Mouse (Mus musculus): Measurements from ENCODE around the gene Zmynd19. TPM values are rescaled to one million over a fixed set of nuclear protein-coding genes. Genes with fewer than 3 reads are reported as not detected.
A peak's percentile ranks its signal among the peaks of the same experiment; 100 is the strongest.

The Zmynd19 gene
- polyA plus RNA-seq, 1 experiment, result 6.3 TPM

GRCm38 (mm10) chr2:25000544-25001235 is 51.1 kb downstream of the Zmynd19 start:
- no peaks in the 10 kb centered on the region for H3K27me3 ChIP-seq (replicated peaks; ENCODE audit: control insufficient read depth, insufficient read depth, low read length)
- TF ChIP-seq POLR2A (IDR thresholded peaks at IDR 0.05; ENCODE audit: low read depth, low read length) (no peak), CTCF (conservative IDR thresholded peaks at IDR 0.05; ENCODE audit: insufficient read depth, insufficient read length, low read depth, low read length) (peak; percentile 74)
- no peak overlapping the region for H3K4me3 ChIP-seq (ENCODE audit: insufficient read depth, low read depth, low read length)
- 67% methylated on average over 3 of the region's 3 CpGs for WGBS
- H3K27ac ChIP-seq (ENCODE audit: insufficient read depth, low read depth, low read length), result no peak overlapping the region
- H3K4me1 ChIP-seq (ENCODE audit: control insufficient read depth, insufficient read depth, low read length), result no peaks in the 10 kb centered on the region
- H3K36me3 ChIP-seq (ENCODE audit: control insufficient read depth, insufficient read depth, low read length), result no peaks in the 10 kb centered on the region; the same call in 1 of the 2 replicates
- DNase-seq, result peak; percentile 52

- Histone ChIP-seq H3K4me1 (ENCODE audit: control insufficient read depth, insufficient read depth, low read length) (no peaks in the 10 kb centered on the region), H3K4me3 (ENCODE audit: insufficient read depth, low read depth, low read length) (no peak overlapping the region), H3K36me3 (ENCODE audit: control insufficient read depth, insufficient read depth, low read length) (no peaks in the 10 kb centered on the region; the same call in 1 of the 2 replicates), H3K27me3 (replicated peaks; ENCODE audit: control insufficient read depth, insufficient read depth, low read length) (no peaks in the 10 kb centered on the region), H3K27ac (ENCODE audit: insufficient read depth, low read depth, low read length) (no peak overlapping the region)
- whole genome bisulfite sequencing, result 87% methylated on average over 9 of the region's 9 CpGs
- no peak for DNase-seq
- no peak for TF ChIP-seq CTCF (conservative IDR thresholded peaks at IDR 0.05; ENCODE audit: insufficient read depth, insufficient read length, low read depth, low read length)
- TF ChIP-seq POLR2A (IDR thresholded peaks at IDR 0.05; ENCODE audit: low read depth, low read length), result no peak
Measured at GRCm38 (mm10) chr2:25003946-25004786, 54.6 kb downstream of the Zmynd19 start.

GRCm38 (mm10) chr2:25006767-25007166 is 57.2 kb downstream of the Zmynd19 start:
- H3K4me1 ChIP-seq (ENCODE audit: control insufficient read depth, insufficient read depth, low read length), result no peaks in the 10 kb centered on the region
- H3K4me3 ChIP-seq (ENCODE audit: insufficient read depth, low read depth, low read length), result no peak overlapping the region
- H3K27ac ChIP-seq (ENCODE audit: insufficient read depth, low read depth, low read length), result no peak overlapping the region
- no peak for DNase-seq
- no peak for TF ChIP-seq CTCF (conservative IDR thresholded peaks at IDR 0.05; ENCODE audit: insufficient read depth, insufficient read length, low read depth, low read length)
- no peak for TF ChIP-seq POLR2A (IDR thresholded peaks at IDR 0.05; ENCODE audit: low read depth, low read length)
- no peaks in the 10 kb centered on the region for H3K27me3 ChIP-seq (replicated peaks; ENCODE audit: control insufficient read depth, insufficient read depth, low read length)
- 98% methylated on average over 1 of the region's 1 CpGs for WGBS
- no peaks in the 10 kb centered on the region; the same call in 1 of the 2 replicates for H3K36me3 ChIP-seq (ENCODE audit: control insufficient read depth, insufficient read depth, low read length)

GRCm38 (mm10) chr2:25008250-25008649 is 58.7 kb downstream of the Zmynd19 start:
- Histone ChIP-seq H3K4me3 (ENCODE audit: insufficient read depth, low read depth, low read length) (no peak overlapping the region), H3K27me3 (replicated peaks; ENCODE audit: control insufficient read depth, insufficient read depth, low read length) (no peaks in the 10 kb centered on the region), H3K4me1 (ENCODE audit: control insufficient read depth, insufficient read depth, low read length) (no peaks in the 10 kb centered on the region), H3K36me3 (ENCODE audit: control insufficient read depth, insufficient read depth, low read length) (no peaks in the 10 kb centered on the region), H3K27ac (ENCODE audit: insufficient read depth, low read depth, low read length) (no peak overlapping the region)
- TF ChIP-seq CTCF (conservative IDR thresholded peaks at IDR 0.05; ENCODE audit: insufficient read depth, insufficient read length, low read depth, low read length), result no peak
- no peak for TF ChIP-seq POLR2A (IDR thresholded peaks at IDR 0.05; ENCODE audit: low read depth, low read length)
- DNase-seq, result no peak

Other genes with a start within 250 kb of the Zmynd19 start
- 0.03 and 1.2 TPM in 2 replicates for gene Cacna1b, start 186.6 kb upstream of the Zmynd19 start, polyA plus RNA-seq (2012; rRNA removed)
- gene Ehmt1, start 30.2 kb upstream of the Zmynd19 start, polyA plus RNA-seq (2012; rRNA removed), result 30.5 and 35.6 TPM in 2 replicates
- gene Arrdc1, start 14.5 kb upstream of the Zmynd19 start, polyA plus RNA-seq (2012; rRNA removed), result 85.7 and 107 TPM in 2 replicates
- 13.0 and 14.1 TPM in 2 replicates for gene Dph7, start 12.6 kb downstream of the Zmynd19 start, polyA plus RNA-seq (2012; rRNA removed)
- gene Mrpl41, start 25.3 kb downstream of the Zmynd19 start, polyA plus RNA-seq (2012; rRNA removed), result 55.8 and 66.0 TPM in 2 replicates
- gene Pnpla7, start 26.2 kb downstream of the Zmynd19 start, polyA plus RNA-seq (2012; rRNA removed), result 22.4 and 24.1 TPM in 2 replicates
- 77.8 and 110 TPM in 2 replicates for gene Nsmf, start 104.6 kb downstream of the Zmynd19 start, polyA plus RNA-seq (2012; rRNA removed)
- gene Entpd8, start 130.5 kb downstream of the Zmynd19 start, polyA plus RNA-seq (2012; rRNA removed), result 23.7 and 29.2 TPM in 2 replicates
- gene Noxa1, start 145.4 kb downstream of the Zmynd19 start, polyA plus RNA-seq (2012; rRNA removed), result not detected in 2 replicates
- 5.7 and 7.8 TPM in 2 replicates for gene Nrarp, start 231.0 kb downstream of the Zmynd19 start, polyA plus RNA-seq (2012; rRNA removed)
- 21.8 and 26.9 TPM in 2 replicates for gene Tor4a, start 247.1 kb downstream of the Zmynd19 start, polyA plus RNA-seq (2012; rRNA removed)